Mouse (Mus musculus): ENCODE measurements around the gene Fbxo27. TPM values are rescaled to one million over a fixed set of nuclear protein-coding genes. Genes with fewer than 3 reads are reported as not detected.
A peak's percentile ranks its signal among the peaks of the same experiment; 100 is the strongest.

The Fbxo27 gene
- total and polyA plus RNA-seq, 3 experiments = not detected

DNA sequence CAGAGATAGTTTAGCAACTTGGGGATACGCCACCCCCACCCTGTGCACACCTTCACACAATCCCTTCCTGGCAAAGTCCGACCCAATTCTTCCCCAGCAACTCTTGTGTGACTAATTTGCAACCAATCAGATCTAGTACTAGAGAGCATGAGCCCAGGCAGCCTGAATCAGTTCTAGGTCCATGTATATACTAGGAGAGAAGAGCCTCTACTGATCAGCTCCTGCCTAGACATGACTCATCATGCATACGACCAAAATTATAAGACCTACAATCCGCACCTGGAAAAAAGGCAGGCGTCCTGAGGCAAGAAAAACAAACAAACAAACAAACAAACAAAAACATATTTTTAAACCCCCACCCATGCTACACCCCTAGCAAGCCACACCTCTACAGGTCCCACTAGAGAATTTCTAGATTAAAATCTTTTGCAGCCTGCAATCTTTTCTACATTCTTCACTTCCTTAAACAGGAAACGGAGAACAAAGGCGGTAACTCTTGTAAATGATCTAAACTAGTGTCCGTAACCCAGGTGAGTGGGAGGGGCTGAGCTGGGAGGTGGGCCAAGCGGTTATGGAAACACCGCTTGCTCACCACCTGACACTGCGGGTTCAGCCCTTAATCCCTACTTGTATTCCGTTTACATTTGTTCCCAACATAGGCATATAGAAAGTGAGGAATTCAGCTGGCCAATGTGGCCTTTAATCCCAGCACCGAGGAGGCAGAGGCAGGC, 15.7 kb upstream of the Fbxo27 start:
- no peaks in the 10 kb centered on the region for H3K27me3 ChIP-seq (ENCODE audit: insufficient read depth, low read length)
- ATAC-seq (ENCODE audit: extremely low read depth, insufficient number of reproducible peaks, low FRiP score, poor library complexity, severe bottlenecking) (no peak), DNase-seq (ENCODE audit: low spot score) (no peak)
- TF ChIP-seq GATA1 (IDR thresholded peaks at IDR 0.05; ENCODE audit: borderline replicate concordance, low read length) = no peak
- TF ChIP-seq POLR2AphosphoS5 (IDR thresholded peaks at IDR 0.05; ENCODE audit: insufficient replicate concordance, low read depth, low read length) = no peak
- TF ChIP-seq TAL1 (conservative IDR thresholded peaks at IDR 0.05; ENCODE audit: low read depth, low read length) = no peak
- TF ChIP-seq CTCF (IDR thresholded peaks at IDR 0.05; ENCODE audit: low read depth, low read length) = no peak
- no peak for TF ChIP-seq GATA2 (IDR thresholded peaks at IDR 0.05; ENCODE audit: borderline replicate concordance, low read depth, low read length)
- no peaks in the 10 kb centered on the region for H3K36me3 ChIP-seq (replicated peaks)
- no peaks in the 10 kb centered on the region for H3K9me3 ChIP-seq (replicated peaks)
- H3K4me1 ChIP-seq (ENCODE audit: insufficient read depth, low read depth, low read length) = no peaks in the 10 kb centered on the region
- H3K4me3 ChIP-seq (ENCODE audit: low read depth, low read length) = no peak overlapping the region

DNA sequence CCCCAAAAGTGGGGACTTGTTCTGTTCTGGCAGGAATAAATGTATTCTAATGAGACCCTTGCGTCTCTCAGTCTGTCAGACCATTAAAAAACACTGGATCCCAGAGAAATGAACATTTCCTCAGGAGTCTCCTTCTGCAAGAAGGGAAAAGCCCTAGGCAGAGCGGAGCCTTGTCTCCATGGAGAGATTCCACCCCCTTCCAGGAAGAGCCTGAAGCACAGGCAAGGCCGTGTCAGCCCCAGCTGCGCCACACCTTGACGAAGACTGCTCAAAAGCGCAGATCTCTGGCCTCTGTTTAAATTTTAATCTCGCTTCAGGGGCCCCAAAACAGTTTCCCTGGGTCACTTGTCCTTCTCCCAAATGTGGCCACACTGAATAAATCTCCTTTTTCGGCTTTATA, 15.0 kb upstream of the Fbxo27 start:
- H3K27me3 ChIP-seq (ENCODE audit: insufficient read depth, low read length) = no peaks in the 10 kb centered on the region
- TF ChIP-seq POLR2AphosphoS5 (IDR thresholded peaks at IDR 0.05; ENCODE audit: insufficient replicate concordance, low read depth, low read length) = no peak
- no peak for TF ChIP-seq TAL1 (conservative IDR thresholded peaks at IDR 0.05; ENCODE audit: low read depth, low read length)
- no peak for TF ChIP-seq CTCF (IDR thresholded peaks at IDR 0.05; ENCODE audit: low read depth, low read length)
- no peak for TF ChIP-seq GATA1 (IDR thresholded peaks at IDR 0.05; ENCODE audit: borderline replicate concordance, low read length)
- TF ChIP-seq GATA2 (IDR thresholded peaks at IDR 0.05; ENCODE audit: borderline replicate concordance, low read depth, low read length) = no peak
- no peak for ATAC-seq (ENCODE audit: extremely low read depth, insufficient number of reproducible peaks, low FRiP score, poor library complexity, severe bottlenecking)
- no peaks in the 10 kb centered on the region for H3K9me3 ChIP-seq (replicated peaks)
- no peak overlapping the region for H3K4me3 ChIP-seq (ENCODE audit: low read depth, low read length)
- H3K4me1 ChIP-seq (ENCODE audit: insufficient read depth, low read depth, low read length) = no peaks in the 10 kb centered on the region
- no peaks in the 10 kb centered on the region for H3K36me3 ChIP-seq (replicated peaks)
- DNase-seq (ENCODE audit: low spot score) = no peak

DNA sequence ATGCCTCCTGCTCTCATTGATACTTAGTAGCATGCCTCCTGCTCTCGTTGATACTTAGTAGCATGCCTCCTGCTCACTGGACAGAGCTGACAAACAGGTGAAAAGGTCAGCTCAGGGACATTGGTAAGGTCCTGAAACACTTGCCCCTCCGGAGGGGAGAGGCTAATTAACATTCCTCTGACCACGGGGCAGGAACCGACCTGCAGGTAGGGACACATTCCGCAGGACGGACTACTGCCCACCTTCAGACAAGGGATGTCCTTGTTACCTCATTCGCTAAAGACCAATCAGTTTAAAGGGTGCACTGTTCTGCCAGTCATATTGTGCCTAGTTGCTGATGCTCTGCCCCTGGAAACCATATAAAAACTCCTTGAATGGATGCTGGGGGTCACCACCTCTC, 1.6 kb upstream of the Fbxo27 start:
- Histone ChIP-seq H3K9me3 (replicated peaks) (peaks cover 7% of the 10 kb centered on the region), H3K36me3 (replicated peaks) (no peaks in the 10 kb centered on the region), H3K4me3 (ENCODE audit: low read depth, low read length) (no peak overlapping the region), H3K4me1 (ENCODE audit: insufficient read depth, low read depth, low read length) (peaks cover 4% of the 10 kb centered on the region; the same call in 1 of the 2 replicates), H3K27me3 (ENCODE audit: insufficient read depth, low read length) (peaks cover 10% of the 10 kb centered on the region; the same call in 1 of the 2 replicates)
- no peak for DNase-seq (ENCODE audit: low spot score)
- TF ChIP-seq CTCF (IDR thresholded peaks at IDR 0.05; ENCODE audit: low read depth, low read length) (no peak), GATA2 (IDR thresholded peaks at IDR 0.05; ENCODE audit: borderline replicate concordance, low read depth, low read length) (no peak), GATA1 (IDR thresholded peaks at IDR 0.05; ENCODE audit: borderline replicate concordance, low read length) (no peak), POLR2AphosphoS5 (IDR thresholded peaks at IDR 0.05; ENCODE audit: insufficient replicate concordance, low read depth, low read length) (no peak), TAL1 (conservative IDR thresholded peaks at IDR 0.05; ENCODE audit: low read depth, low read length) (no peak)
- no peak for ATAC-seq (ENCODE audit: extremely low read depth, insufficient number of reproducible peaks, low FRiP score, poor library complexity, severe bottlenecking)

DNA sequence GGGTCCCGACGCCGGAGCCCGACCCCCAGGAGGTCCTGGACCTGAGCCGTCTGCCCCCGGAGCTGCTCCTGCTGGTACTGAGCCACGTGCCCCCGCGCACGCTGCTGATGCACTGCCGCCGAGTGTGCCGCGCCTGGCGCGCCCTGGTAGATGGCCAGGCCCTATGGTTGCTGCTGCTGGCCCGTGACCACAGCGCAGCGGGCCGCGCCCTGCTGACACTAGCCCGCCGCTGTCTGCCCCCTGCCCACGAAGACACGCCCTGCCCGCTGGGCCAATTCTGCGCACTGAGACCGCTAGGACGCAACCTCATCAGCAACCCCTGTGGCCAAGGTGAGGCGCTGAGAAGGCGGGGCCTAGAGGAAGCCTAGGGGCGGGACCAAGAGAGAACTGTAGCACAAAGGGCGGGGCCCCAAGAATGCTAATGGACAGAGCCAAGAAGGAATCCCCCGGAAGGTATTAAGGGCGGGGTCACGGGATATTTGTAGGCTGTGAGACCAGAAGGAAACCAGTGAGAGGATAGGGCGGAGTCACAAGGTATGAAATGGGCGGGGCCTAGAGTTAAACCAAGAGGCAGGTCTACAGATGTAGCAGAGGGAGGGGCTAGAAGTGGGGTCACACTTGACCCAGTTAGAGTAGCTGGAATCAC, 795 bp downstream of the Fbxo27 start:
- ATAC-seq (ENCODE audit: extremely low read depth, insufficient number of reproducible peaks, low FRiP score, poor library complexity, severe bottlenecking) (no peak), DNase-seq (ENCODE audit: low spot score) (no peak)
- Histone ChIP-seq H3K27me3 (ENCODE audit: insufficient read depth, low read length) (peaks cover 8% of the 10 kb centered on the region; the same call in 1 of the 2 replicates), H3K4me1 (ENCODE audit: insufficient read depth, low read depth, low read length) (peaks cover 4% of the 10 kb centered on the region; the same call in 1 of the 2 replicates), H3K4me3 (ENCODE audit: low read depth, low read length) (peak overlapping the region; percentile 14; the same call in 1 of the 2 replicates), H3K9me3 (replicated peaks) (peaks cover 7% of the 10 kb centered on the region), H3K36me3 (replicated peaks) (no peaks in the 10 kb centered on the region)
- no peak for TF ChIP-seq TAL1 (conservative IDR thresholded peaks at IDR 0.05; ENCODE audit: low read depth, low read length)
- TF ChIP-seq GATA1 (IDR thresholded peaks at IDR 0.05; ENCODE audit: borderline replicate concordance, low read length) = no peak
- no peak for TF ChIP-seq POLR2AphosphoS5 (IDR thresholded peaks at IDR 0.05; ENCODE audit: insufficient replicate concordance, low read depth, low read length)
- no peak for TF ChIP-seq GATA2 (IDR thresholded peaks at IDR 0.05; ENCODE audit: borderline replicate concordance, low read depth, low read length)
- no peak for TF ChIP-seq CTCF (IDR thresholded peaks at IDR 0.05; ENCODE audit: low read depth, low read length)

DNA sequence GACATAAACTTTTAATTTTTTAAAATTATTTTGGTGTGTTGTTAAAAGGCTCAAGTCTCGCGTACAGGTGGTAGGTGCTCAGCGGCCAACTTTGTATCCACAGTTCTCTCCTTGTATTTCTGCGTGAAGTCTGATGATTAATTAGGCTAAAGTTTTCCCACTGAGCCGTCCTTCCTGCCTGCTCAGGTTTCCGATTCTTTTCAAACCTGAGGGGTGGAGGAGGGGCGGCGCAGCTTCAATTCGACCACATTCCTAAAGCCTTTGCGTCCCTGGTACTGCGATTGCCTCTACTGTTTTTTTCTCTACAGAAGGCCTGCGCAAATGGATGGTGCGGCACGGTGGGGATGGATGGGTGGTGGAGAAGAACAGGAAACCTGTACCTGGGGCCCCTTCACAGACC, 1.8 kb downstream of the Fbxo27 start:
- Histone ChIP-seq H3K4me3 (ENCODE audit: low read depth, low read length) (no peak overlapping the region), H3K27me3 (ENCODE audit: insufficient read depth, low read length) (peaks cover 8% of the 10 kb centered on the region; the same call in 1 of the 2 replicates), H3K36me3 (replicated peaks) (no peaks in the 10 kb centered on the region), H3K4me1 (ENCODE audit: insufficient read depth, low read depth, low read length) (peaks cover 4% of the 10 kb centered on the region; the same call in 1 of the 2 replicates), H3K9me3 (replicated peaks) (peaks cover 7% of the 10 kb centered on the region)
- DNase-seq (ENCODE audit: low spot score) (no peak), ATAC-seq (ENCODE audit: extremely low read depth, insufficient number of reproducible peaks, low FRiP score, poor library complexity, severe bottlenecking) (no peak)
- TF ChIP-seq POLR2AphosphoS5 (IDR thresholded peaks at IDR 0.05; ENCODE audit: insufficient replicate concordance, low read depth, low read length) = no peak

DNA sequence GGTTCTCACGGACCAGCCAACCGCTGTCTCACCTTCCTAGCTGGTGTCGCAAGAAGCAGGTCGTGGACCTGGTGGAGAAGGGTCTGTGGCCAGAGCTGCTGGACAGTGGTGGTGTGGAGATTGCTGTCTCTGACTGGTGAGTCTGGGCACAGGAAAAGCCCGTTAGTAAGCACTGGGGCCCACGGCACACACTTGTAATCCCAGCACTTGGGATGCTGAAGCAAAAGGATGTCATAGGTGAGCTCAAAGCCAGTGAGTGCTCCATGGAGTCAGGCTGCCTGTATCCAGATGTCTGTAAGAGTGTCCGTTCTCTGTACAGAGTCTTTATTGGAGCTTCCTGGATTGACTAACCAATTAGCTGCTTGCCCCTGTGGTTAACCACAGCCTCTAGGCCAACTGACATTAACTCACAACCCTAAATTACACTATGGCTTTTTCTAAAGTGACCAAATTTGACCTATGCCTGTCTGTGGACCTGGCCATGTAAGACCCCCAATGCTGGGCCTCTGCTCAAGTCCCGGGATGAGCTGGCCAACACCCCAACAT, 2.4 kb downstream of the Fbxo27 start:
- H3K36me3 ChIP-seq (replicated peaks) = no peaks in the 10 kb centered on the region
- TF ChIP-seq GATA1 (IDR thresholded peaks at IDR 0.05; ENCODE audit: borderline replicate concordance, low read length) (no peak), TAL1 (conservative IDR thresholded peaks at IDR 0.05; ENCODE audit: low read depth, low read length) (no peak), CTCF (IDR thresholded peaks at IDR 0.05; ENCODE audit: low read depth, low read length) (no peak), POLR2AphosphoS5 (IDR thresholded peaks at IDR 0.05; ENCODE audit: insufficient replicate concordance, low read depth, low read length) (no peak)
- peaks cover 7% of the 10 kb centered on the region for H3K9me3 ChIP-seq (replicated peaks)
- H3K27me3 ChIP-seq (ENCODE audit: insufficient read depth, low read length) = peaks cover 8% of the 10 kb centered on the region; the same call in 1 of the 2 replicates
- ATAC-seq (ENCODE audit: extremely low read depth, insufficient number of reproducible peaks, low FRiP score, poor library complexity, severe bottlenecking) (no peak), DNase-seq (ENCODE audit: low spot score) (no peak)
- no peak overlapping the region for H3K4me3 ChIP-seq (ENCODE audit: low read depth, low read length)
- H3K4me1 ChIP-seq (ENCODE audit: insufficient read depth, low read depth, low read length) = peaks cover 4% of the 10 kb centered on the region; the same call in 1 of the 2 replicates
